Mouse (Mus musculus) embryonic facial prominence, embryonic 14.5 days (tissue): Measurements from ENCODE around the gene Tbx22. TPM values are rescaled to one million over a fixed set of nuclear protein-coding genes. Genes with fewer than 3 reads are reported as not detected.

Experiments used
- ATAC-seq: fragments of 200-750 bp; cut with Nextera tagmentation; 2 replicates; pipeline ENCODE4 v1.8.0; 2017; ENCODE audit warnings: low read depth, moderate number of reproducible peaks, moderate TSS enrichment
- DNase-seq: peaks from one replicate; pipeline ENCODE4 v3.0.0-alpha.2; 2015; ENCODE audit warnings: low spot score
- H3K27ac ChIP-seq: fragments of 300-500 bp; sonication (generic); replicated peaks from 2 replicates; pipeline ENCODE4 v1.5.1; 2014; ENCODE audit warnings: low read depth, mild to moderate bottlenecking, low read length, moderate library complexity
- H3K27me3 ChIP-seq: fragments of 300-500 bp; sonication (generic); replicated peaks from 2 replicates; pipeline ENCODE4 v1.6.1; 2014; ENCODE audit warnings: low read length; ENCODE audit not compliant: control insufficient read depth, insufficient read depth
- H3K36me3 ChIP-seq: fragments of 300-500 bp; sonication (generic); 2 replicates; pipeline ENCODE4 v1.6.1; 2014; ENCODE audit warnings: low read length, mixed read lengths; ENCODE audit not compliant: control insufficient read depth, insufficient read depth
- H3K4me1 ChIP-seq: fragments of 300-500 bp; sonication (generic); 2 replicates; pipeline ENCODE4 v1.6.1; 2014; ENCODE audit warnings: antibody characterized with exemption, low read length; ENCODE audit not compliant: control insufficient read depth, insufficient read depth
- H3K4me2 ChIP-seq: fragments of 300-500 bp; sonication (generic); 2 replicates; pipeline ENCODE4 v1.6.1; 2014; ENCODE audit warnings: low read depth, mild to moderate bottlenecking, low read length, moderate library complexity, mixed read lengths
- H3K4me3 ChIP-seq: fragments of 300-500 bp; sonication (generic); 2 replicates; pipeline ENCODE4 v1.5.1; 2014; ENCODE audit warnings: low read depth, mild to moderate bottlenecking, low read length
- H3K9ac ChIP-seq: fragments of 300-500 bp; sonication (generic); 2 replicates; pipeline ENCODE4 v1.6.1; 2014; ENCODE audit warnings: low read depth, mild to moderate bottlenecking, low read length, moderate library complexity, mixed read lengths
- H3K9me3 ChIP-seq: fragments of 300-500 bp; sonication (generic); 2 replicates; pipeline ENCODE4 v1.6.1; 2016; ENCODE audit warnings: low read length; ENCODE audit not compliant: control insufficient read depth
- WGBS: fragments of 180-500 bp; shearing (Covaris S2); extraction: QIAGEN DNeasy Blood & Tissue Kit; methylation state at CpG from one replicate; pipeline ENCODE4 v1.1.7; 2014; 5-methylcytosine and 5-hydroxymethylcytosine counted together
- polyA plus RNA-seq: library from polyadenylated mRNA; unstranded; fragments of >200 nt; fragmentation: Nextera tagmentation; extraction: Ambion mirVana; gene quantifications from 2 replicates; pipeline ENCODE4 v1.2.1, GENCODE M21; 2014

Gene Tbx22
- polyA plus RNA-seq, result 2.6 and 5.3 TPM in 2 replicates

DNA sequence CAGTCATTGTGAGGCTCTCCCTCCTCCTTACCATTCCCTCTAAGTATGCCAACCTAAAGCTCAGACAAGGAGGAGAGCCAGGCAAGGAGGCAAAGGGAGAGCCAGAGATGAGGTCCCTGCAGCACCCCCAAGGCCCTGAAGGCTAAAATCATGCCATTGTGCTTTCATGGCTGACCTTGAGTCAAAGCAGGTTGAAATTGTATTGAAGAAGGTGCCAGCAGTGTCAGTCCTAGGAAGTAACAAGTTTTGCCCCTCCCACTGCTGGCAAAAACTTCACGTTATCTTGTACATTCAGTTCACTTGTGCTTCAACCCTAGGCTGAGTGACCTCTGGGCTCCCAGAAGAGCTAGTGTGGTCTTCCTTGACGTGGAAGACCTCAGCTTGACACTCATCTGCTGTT is at the start of gene Tbx22:
TSS of gene Tbx22 (plus strand) at position 301 of the 400 bp plus-strand sequence.
- Histone ChIP-seq H3K4me1 (no peaks in the 10 kb centered on the region), H3K9ac (no peak within 1 kb of the TSS), H3K4me3 (no peak within 1 kb of the TSS), H3K36me3 (no peaks in the 10 kb centered on the region), H3K27me3 (no peaks in the 10 kb centered on the region), H3K27ac (no peak within 1 kb of the TSS), H3K4me2 (no peak within 1 kb of the TSS), H3K9me3 (no peaks in the 10 kb centered on the region)
- DNase-seq (no peak), ATAC-seq (no peak)
- 48% methylated on average over 2 of the region's 2 CpGs for WGBS

DNA sequence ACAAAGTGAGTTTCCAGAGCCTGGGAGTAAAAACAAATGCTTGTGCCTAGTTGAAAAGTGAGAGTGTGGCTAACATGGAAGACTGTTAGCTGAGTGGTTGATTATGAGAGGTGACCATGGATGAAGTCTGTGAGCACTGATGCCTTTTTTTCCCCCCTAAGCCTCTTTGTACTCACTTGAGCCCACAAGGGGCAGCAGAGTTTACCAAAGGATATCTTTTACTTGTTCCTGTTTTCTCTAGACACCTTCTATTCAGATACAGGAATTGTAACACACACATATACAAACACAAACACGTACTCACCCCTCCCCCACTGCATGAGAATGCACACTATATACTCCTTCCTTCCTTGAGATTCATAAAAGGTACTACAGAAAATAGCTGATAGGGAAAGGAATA is 913 bp downstream of the Tbx22 start:
- H3K27me3 ChIP-seq, result no peaks in the 10 kb centered on the region
- no peak overlapping the region for H3K4me2 ChIP-seq
- H3K9ac ChIP-seq, result no peak overlapping the region
- H3K36me3 ChIP-seq, result no peaks in the 10 kb centered on the region
- H3K4me1 ChIP-seq, result no peaks in the 10 kb centered on the region
- no peak overlapping the region for H3K4me3 ChIP-seq
- ATAC-seq (no peak), DNase-seq (no peak)
- H3K27ac ChIP-seq, result no peak overlapping the region
- no peaks in the 10 kb centered on the region for H3K9me3 ChIP-seq
- WGBS, result 28% methylated on average over 1 of the region's 1 CpGs

DNA sequence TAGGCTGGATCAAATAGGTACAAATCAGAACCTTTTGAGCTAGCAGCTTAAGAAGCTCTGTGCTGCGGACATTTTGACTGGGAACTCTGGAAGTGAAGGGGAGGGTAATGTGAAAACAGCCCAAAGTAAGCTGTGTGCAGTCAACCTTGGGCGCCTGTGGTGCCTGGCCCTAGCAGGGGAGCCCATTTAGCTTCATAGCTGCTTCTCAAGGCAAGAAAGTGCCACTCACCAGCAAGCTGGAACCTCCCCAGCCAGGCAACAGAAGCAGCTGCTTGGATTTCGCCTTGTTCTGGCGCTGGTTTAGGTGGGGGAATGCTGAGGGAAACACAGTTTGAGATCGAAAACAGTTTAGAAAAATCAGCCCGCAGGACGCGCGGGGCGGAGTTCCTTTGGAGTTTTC is 11.4 kb downstream of the Tbx22 start:
- H3K4me3 ChIP-seq, result peak overlapping the region; percentile 35
- H3K9ac ChIP-seq, result peak overlapping the region; percentile 37; the same call in 1 of the 2 replicates
- DNase-seq (peak; percentile 40), ATAC-seq (no peak; the same call in 1 of the 2 replicates)
- H3K27ac ChIP-seq, result no peak overlapping the region
- no peaks in the 10 kb centered on the region for H3K9me3 ChIP-seq
- no peaks in the 10 kb centered on the region for H3K4me1 ChIP-seq
- 16% methylated on average over 10 of the region's 10 CpGs for WGBS
- peak overlapping the region; percentile 50 for H3K4me2 ChIP-seq
- H3K27me3 ChIP-seq, result peaks cover 38% of the 10 kb centered on the region
- no peaks in the 10 kb centered on the region for H3K36me3 ChIP-seq

DNA sequence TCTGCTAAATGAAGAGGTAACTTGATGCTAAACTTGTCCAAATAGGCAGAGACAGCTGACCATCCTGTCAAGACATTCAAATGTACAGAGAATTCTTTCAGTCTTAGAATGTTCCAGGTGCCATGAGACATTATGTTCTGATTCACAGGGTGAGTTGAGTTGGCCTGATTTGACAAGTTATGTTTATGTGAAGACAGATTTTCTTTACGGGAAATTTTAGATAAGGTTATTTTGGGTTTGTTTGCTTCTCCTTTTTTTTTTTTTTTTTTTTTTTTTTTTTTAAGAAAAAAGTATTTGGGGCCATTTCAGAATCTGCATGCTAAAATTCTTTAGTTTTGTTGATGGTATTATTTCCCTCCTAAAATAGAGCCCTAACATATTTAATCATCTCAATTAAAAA is 40.8 kb downstream of the Tbx22 start:
- no peaks in the 10 kb centered on the region for H3K9me3 ChIP-seq
- ATAC-seq (no peak), DNase-seq (no peak)
- H3K4me2 ChIP-seq, result no peak overlapping the region
- H3K9ac ChIP-seq, result no peak overlapping the region
- no peaks in the 10 kb centered on the region for H3K36me3 ChIP-seq
- H3K4me1 ChIP-seq, result no peaks in the 10 kb centered on the region
- H3K4me3 ChIP-seq, result no peak overlapping the region
- H3K27ac ChIP-seq, result no peak overlapping the region
- WGBS, result 84% methylated on average over 1 of the region's 1 CpGs
- no peaks in the 10 kb centered on the region for H3K27me3 ChIP-seq

DNA sequence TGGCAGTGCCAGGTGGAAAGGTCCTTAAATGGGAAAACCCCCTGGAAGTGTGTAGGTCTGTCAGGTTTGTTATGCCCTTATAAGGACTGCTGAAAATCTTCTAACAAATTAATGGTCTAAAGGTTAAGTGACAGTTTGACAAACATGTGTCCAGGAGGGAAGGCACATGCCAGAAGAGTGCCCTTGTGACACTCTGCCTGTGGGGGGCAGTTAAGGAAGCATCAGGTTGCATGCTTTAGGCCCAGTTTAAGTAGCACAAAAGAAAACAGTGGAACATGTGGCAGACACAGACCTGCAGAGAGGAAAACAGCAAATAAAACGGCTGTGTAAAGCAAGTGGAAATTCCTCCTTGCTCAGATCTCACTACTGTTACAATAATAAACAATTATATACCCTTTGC is 55.8 kb downstream of the Tbx22 start:
- Histone ChIP-seq H3K36me3 (no peaks in the 10 kb centered on the region), H3K27me3 (no peaks in the 10 kb centered on the region), H3K27ac (no peak overlapping the region), H3K4me2 (no peak overlapping the region), H3K9ac (no peak overlapping the region), H3K9me3 (no peaks in the 10 kb centered on the region), H3K4me1 (no peaks in the 10 kb centered on the region), H3K4me3 (no peak overlapping the region)
- ATAC-seq (no peak), DNase-seq (no peak)
- 9% methylated on average over 1 of the region's 1 CpGs for WGBS

Other genes starting within 250 kb of the Tbx22 start
- gene Tent5d, start 124.6 kb downstream of the Tbx22 start, polyA plus RNA-seq, result not detected in 2 replicates
- gene 2610002M06Rik, start 148.4 kb downstream of the Tbx22 start, polyA plus RNA-seq, result 13.2 and 14.1 TPM in 2 replicates